Mouse (Mus musculus) ES-Bruce4 (cell line): ENCODE results near the gene Wipi2.

ENCODE experiments used
- CTCF ChIP-seq: IDR thresholded peaks from one replicate; pipeline ENCODE4 v1.8.1; 2011; ENCODE audit warnings: low read depth, low read length
- POLR2A ChIP-seq: IDR thresholded peaks from one replicate; pipeline ENCODE4 v1.8.1; 2011; ENCODE audit warnings: low read length; ENCODE audit not compliant: insufficient read depth

DNA sequence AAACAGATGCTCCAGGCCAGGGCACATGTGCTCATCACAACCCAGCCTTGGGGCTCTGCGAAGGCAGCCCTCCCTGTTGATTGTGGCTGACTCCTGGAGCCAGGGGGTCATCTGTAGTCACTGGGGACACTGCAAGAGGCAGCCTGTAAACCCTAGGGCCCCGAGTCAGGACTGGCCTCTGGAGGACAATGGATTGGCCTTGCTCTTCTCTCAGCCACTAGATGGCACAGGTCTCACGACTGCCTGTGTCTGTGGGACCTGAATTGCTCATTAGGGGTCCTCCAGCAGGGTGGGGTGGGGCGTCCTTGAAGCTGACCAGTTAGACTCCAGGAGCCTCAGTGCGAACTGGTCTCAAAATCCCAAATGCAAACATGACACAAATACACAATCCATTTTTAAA is 45.6 kb downstream of the Wipi2 start:
- TF ChIP-seq CTCF (peak; percentile 74), POLR2A (no peak)
